Mouse (Mus musculus) heart, postnatal 10 days (tissue): ENCODE results near the gene Chic1. TPM values are rescaled to one million over a fixed set of nuclear protein-coding genes. Genes with fewer than 3 reads are reported as not detected.
A peak's percentile ranks its signal among the peaks of the same experiment; 100 is the strongest.

Experiments
- DNase-seq, 2 experiments: peaks; one replicate each; pipeline ENCODE4 v3.0.0; 2021
- intact Hi-C: fragments of 180-260 bp; cut with DNase I; formaldehyde crosslinking; loops from one replicate; pipeline ENCODE4 v1.15.1; 2025
- total RNA-seq, 2 experiments: library from RNA; stranded (reverse); gene quantifications; 2 replicates each; pipeline ENCODE4 v1.2.3; 2021

Gene Chic1
- total RNA-seq, 2 experiments from 2014 or later = 1.2 to 1.3 TPM

- intact Hi-C loops = no loop called here
- DNase-seq = no peak
Observed at GRCm38 (mm10) chrX:103421710-103422109, 65.4 kb downstream of the Chic1 start, which contains the start of gene Gm26992. Gm26992 (plus strand) TSS chrX:103422010.

- DNase-seq = no peak
- intact Hi-C loops = no loop called here
Observed at GRCm38 (mm10) chrX:103427677-103428076, 71.4 kb downstream of the Chic1 start.

GRCm38 (mm10) chrX:103432293-103432692 lies 76.0 kb downstream of the Chic1 start:
- intact Hi-C loops = no loop called here
- no peak for DNase-seq

GRCm38 (mm10) chrX:103438023-103438422 lies 81.7 kb downstream of the Chic1 start:
- DNase-seq = no peak
- intact Hi-C loops = no loop called here

GRCm38 (mm10) chrX:103440803-103441202 lies 84.5 kb downstream of the Chic1 start:
- peak; percentile 27 to 39 for DNase-seq
- intact Hi-C loops = loop anchor here (2.0 to 5.0 kb wide), 4 partner anchors 69 to 754 kb away; partner anchors contain the start of gene Gm3880

GRCm38 (mm10) chrX:103443755-103444154 lies 87.5 kb downstream of the Chic1 start:
- intact Hi-C loops = loop anchor here (5.0 kb wide), 3 partner anchors 71 to 756 kb away; partner anchors contain the start of gene Gm3880
- DNase-seq = peak; percentile 37 to 38

Other genes starting within 250 kb of the Chic1 start
- under 1 TPM in 1 of 2 experiments, not detected in 1; 0.10 TPM for gene Nap1l2, start 169.8 kb upstream of the Chic1 start, total RNA-seq
- not detected for gene Cdx4, start 35.1 kb upstream of the Chic1 start, total RNA-seq
- gene Tsx, start 58.0 kb downstream of the Chic1 start, total RNA-seq = not detected
- not detected for gene Gm26992, start 65.5 kb downstream of the Chic1 start, total RNA-seq